11 mouse cellular contexts compared by ENCODE assay signal in the genomic region with DNA sequence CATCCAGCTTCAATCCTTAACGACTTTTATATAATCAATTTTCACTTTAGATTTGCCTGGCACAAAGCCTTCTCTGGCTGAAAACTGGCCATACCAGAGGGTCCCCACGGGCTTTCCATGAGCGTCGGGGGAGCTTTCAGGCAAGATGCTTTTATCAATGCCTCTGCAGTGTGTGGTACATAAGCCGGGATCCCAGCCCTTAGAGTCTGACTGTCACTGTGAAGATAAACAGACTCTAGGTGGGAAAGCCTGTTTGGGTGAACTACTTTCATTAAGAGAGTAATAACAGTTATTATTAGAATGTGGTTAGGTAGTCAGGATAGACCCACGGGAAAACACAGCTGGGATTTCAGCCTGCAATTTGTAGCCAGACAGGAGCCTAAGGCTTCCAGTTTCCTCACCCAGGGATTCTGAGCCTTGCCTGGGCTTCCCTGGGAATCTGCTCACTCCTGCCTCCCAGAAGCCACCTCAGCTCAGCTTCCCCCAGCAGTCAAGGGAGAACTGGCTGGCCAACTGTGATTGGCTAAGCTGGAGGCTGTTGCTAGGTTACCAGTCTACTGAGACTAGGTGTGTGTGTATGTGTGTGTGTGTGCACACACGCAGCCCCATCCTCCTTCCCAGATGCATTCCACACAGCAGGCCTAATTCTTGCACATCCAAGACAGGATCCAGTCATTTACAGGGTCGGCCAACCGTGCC. TPM values are rescaled to one million over a fixed set of nuclear protein-coding genes. Genes with fewer than 3 reads are reported as not detected.
DNase-seq lines count a peak whose midpoint lies in the region; ATAC-seq lines count a peak whose summit lies in the region.
"Had no signal": no experiment of that assay in that cellular context is flagged by ENCODE, and none has a peak within 500 bp of the region (broad histone marks: within the 10 kb centered on the region; RNA-seq: fewer than 3 reads in every experiment).

No protein-coding gene starts in this region.

- no peak overlapping the region for H3K4me3 ChIP-seq in embryonic facial prominence, embryonic 15.5 days (replicated peaks)
- no peak overlapping the region for H3K4me3 ChIP-seq in hindbrain, embryonic 11.5 days (ENCODE audit: low read depth, low read length)

- no peaks in the 10 kb centered on the region for H3K36me3 ChIP-seq in embryonic facial prominence, embryonic 15.5 days
- no peaks in the 10 kb centered on the region for H3K36me3 ChIP-seq in hindbrain, embryonic 11.5 days (ENCODE audit: control insufficient read depth, insufficient read depth, low read length)

- H3K9ac ChIP-seq in embryonic facial prominence, embryonic 15.5 days = no peak overlapping the region
- H3K9ac ChIP-seq in hindbrain, embryonic 11.5 days (ENCODE audit: low read depth, low read length) = no peak overlapping the region

- ATAC-seq in embryonic facial prominence, embryonic 15.5 days (ENCODE audit: insufficient number of reproducible peaks, low FRiP score, low TSS enrichment, low read depth) = peak; percentile 32; the same call in 1 of the 2 replicates
- peak; percentile 82 for ATAC-seq in hindbrain, embryonic 11.5 days (ENCODE audit: low FRiP score)
- no peak for ATAC-seq in megakaryocyte, adult 5-6 weeks (ENCODE audit: poor library complexity, severe bottlenecking)

- intact Hi-C loops in left cerebral cortex, postnatal 10 days (cut with DNase I) = loop anchor here (5.0 kb wide), 1 partner anchor 42 kb away; no protein-coding TSS in a partner anchor

- WGBS in embryonic facial prominence, embryonic 15.5 days = 59% methylated on average over 9 of the region's 9 CpGs
- WGBS in hindbrain, embryonic 11.5 days = 69% methylated on average over 9 of the region's 9 CpGs

- DNase-seq in hindbrain, embryonic 11.5 days (ENCODE audit: low spot score) = peak; percentile 57
- peak; percentile 69 to 82 for DNase-seq in left cerebral cortex, postnatal 10 days (ENCODE audit: extremely low spot score in 1 of 2, low spot score in 2 of 2)
- DNase-seq in retina, postnatal 1 day = peak; percentile 78
- no peak for DNase-seq in adrenal gland, postnatal 25 days
- DNase-seq in adrenal gland, postnatal 10 days = no peak
- DNase-seq in kidney, adult 9 months = no peak

- no peaks in the 10 kb centered on the region for H3K4me1 ChIP-seq in embryonic facial prominence, embryonic 15.5 days
- no peaks in the 10 kb centered on the region for H3K4me1 ChIP-seq in hindbrain, embryonic 11.5 days (replicated peaks; ENCODE audit: control insufficient read depth, insufficient read depth, low read length)

- no peak overlapping the region for H3K4me2 ChIP-seq in embryonic facial prominence, embryonic 15.5 days (replicated peaks)
- H3K4me2 ChIP-seq in hindbrain, embryonic 11.5 days (replicated peaks; ENCODE audit: low read depth, low read length) = no peak overlapping the region

- no peak overlapping the region for H3K27ac ChIP-seq in embryonic facial prominence, embryonic 15.5 days (replicated peaks)
- H3K27ac ChIP-seq in hindbrain, embryonic 11.5 days (ENCODE audit: low read depth, low read length) = peak overlapping the region; percentile 27

- H3K9me3 ChIP-seq in embryonic facial prominence, embryonic 15.5 days (replicated peaks) = no peaks in the 10 kb centered on the region
- H3K9me3 ChIP-seq in hindbrain, embryonic 11.5 days (ENCODE audit: control insufficient read depth, low read length) = no peaks in the 10 kb centered on the region

- H3K27me3 ChIP-seq in embryonic facial prominence, embryonic 15.5 days = no peaks in the 10 kb centered on the region
- no peaks in the 10 kb centered on the region for H3K27me3 ChIP-seq in hindbrain, embryonic 11.5 days (ENCODE audit: control insufficient read depth, insufficient read depth, low read length)

RNA-seq across cellular contexts. Expression of gene Pnpla1, which starts 11.3 kb away (rescaled TPM):
- 6.7 and 7.9 TPM in 2 replicates for polyA plus RNA-seq in embryonic facial prominence, embryonic 15.5 days (2015; fragmentation: Nextera tagmentation; extraction: Ambion mirVana)
- polyA plus RNA-seq in hindbrain, embryonic 11.5 days (2014; fragmentation: Nextera tagmentation; extraction: Ambion mirVana) = not detected in 2 replicates
- total RNA-seq in left cerebral cortex, postnatal 10 days (2021) = under 1 TPM; 0.53 to 0.60 TPM
- total RNA-seq in adrenal gland, postnatal 25 days (2021) = 0.09 TPM in 1 of 2 replicates, not detected in the other
- not detected for total RNA-seq in adrenal gland, postnatal 10 days (2021)
- 0.11 and 0.58 TPM in 2 replicates for total RNA-seq in megakaryocyte, adult 5-6 weeks (2015)
- total RNA-seq in megakaryocyte, adult 5-6 weeks (2017) = 0.57 and 0.92 TPM in 2 replicates
- total RNA-seq: neutrophil, adult 5-6 weeks had no signal
- polyA plus RNA-seq: thymus, postnatal 0 days had no signal

RNA-seq across cellular contexts. Expression of gene 4930539E08Rik, which starts 45.6 kb away (rescaled TPM):
- polyA plus RNA-seq in embryonic facial prominence, embryonic 15.5 days (2015; fragmentation: Nextera tagmentation; extraction: Ambion mirVana) = 0.28 and 0.45 TPM in 2 replicates
- polyA plus RNA-seq in hindbrain, embryonic 11.5 days (2014; fragmentation: Nextera tagmentation; extraction: Ambion mirVana) = 0.03 TPM in 1 of 2 replicates, not detected in the other
- total RNA-seq in left cerebral cortex, postnatal 10 days (2021) = 10 to 100 TPM; 10.9 to 13.5 TPM
- total RNA-seq in adrenal gland, postnatal 25 days (2021) = not detected in 2 replicates
- under 1 TPM; 0.09 to 0.12 TPM for total RNA-seq in adrenal gland, postnatal 10 days (2021)
- total RNA-seq in megakaryocyte, adult 5-6 weeks (2015) = 0.18 TPM in 1 of 2 replicates, not detected in the other
- total RNA-seq in megakaryocyte, adult 5-6 weeks (2017) = 0.08 and 0.40 TPM in 2 replicates
- polyA plus RNA-seq: liver, embryonic 16.5 days had no signal

Comparison
In these comparisons a context has a peak if more than half of its experiments do, and no peak if none do; other contexts are left out.
1. DNase-seq: peak in hindbrain, embryonic 11.5 days (single experiment), left cerebral cortex, postnatal 10 days (2 of 2) and retina, postnatal 1 day (single experiment); none in adrenal gland, postnatal 25 days (single experiment), adrenal gland, postnatal 10 days (single experiment) and kidney, adult 9 months (single experiment).
2. RNA of gene 4930539E08Rik, which starts 45.6 kb away (total RNA-seq): 10.9 to 13.5 TPM in left cerebral cortex, postnatal 10 days; 0.08 to 0.40 TPM in megakaryocyte, adult 5-6 weeks, 0.09 to 0.12 TPM in adrenal gland, postnatal 10 days and not detected in adrenal gland, postnatal 25 days; every median in the first group is over 4 times any median in the second.